Mouse (Mus musculus) frontal cortex, postnatal 10 days (tissue): ENCODE measurements at regions not wholly inside any gene's neighbourhood (a gene's known extent, or its start where the extent isn't known, plus 50 kb on each side); places are given as distances from the start of the nearest gene placed in this dataset.

ENCODE experiments used
- DNase-seq, 2 experiments: peaks; one replicate each; pipeline ENCODE4 v3.0.0; 2022; ENCODE audit warnings: low spot score in 2 of 2, mixed read lengths in 1 of 2

DNA sequence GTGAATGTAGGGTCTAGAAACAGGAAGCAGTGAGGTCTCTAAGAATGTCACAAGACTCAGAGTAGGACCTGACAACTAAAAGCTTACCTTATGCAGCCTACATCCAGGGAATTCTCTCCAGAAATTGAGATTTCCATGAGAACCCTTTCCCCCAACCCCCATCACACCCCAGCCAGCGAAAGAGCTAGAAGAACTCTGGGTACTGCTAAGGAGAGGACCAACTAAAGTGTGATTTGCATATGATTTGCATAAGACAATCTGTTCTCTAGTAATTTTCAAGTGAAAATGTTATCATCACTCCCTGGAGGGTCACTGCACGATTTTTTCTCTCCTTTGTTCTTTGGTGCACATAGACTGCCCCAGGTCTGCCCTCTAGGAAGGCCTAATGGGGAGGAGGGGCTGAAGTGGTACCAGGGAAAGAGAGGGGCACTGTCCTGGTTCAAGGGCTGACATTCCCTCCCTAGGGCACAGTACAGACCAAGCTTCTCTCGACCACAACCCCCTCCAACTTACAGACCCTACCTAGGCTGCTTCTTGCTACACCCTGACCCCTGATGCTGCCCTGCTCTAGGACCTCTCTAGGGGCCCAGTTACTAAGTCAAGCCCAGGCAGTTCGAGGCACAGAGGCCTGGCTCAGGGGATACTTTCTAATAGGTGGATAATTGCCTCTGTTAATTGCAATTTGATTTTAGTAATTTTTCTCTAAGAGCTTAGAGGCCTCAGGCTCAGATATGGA lies 77.4 kb upstream of the Pja1 start:
- DNase-seq, result no peak

DNA sequence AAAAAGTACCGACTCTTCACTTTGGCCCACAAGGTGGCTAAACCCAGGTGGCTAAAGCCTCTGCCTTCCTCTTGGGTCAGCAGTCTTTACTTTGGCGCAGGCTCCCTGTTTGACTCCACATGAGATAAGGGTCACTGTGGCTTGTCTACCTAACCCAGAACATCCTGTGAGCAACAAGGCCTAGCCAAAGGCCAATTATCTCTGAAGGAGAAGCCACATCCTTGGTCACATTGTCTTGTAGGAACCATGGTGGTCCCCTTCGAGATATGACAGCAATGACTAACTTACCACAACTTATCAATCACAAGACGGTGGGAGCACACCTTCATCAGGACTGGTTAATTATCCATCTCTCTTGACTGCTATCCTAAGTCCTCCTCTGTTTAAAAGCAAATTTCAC lies 73.3 kb upstream of the Pja1 start:
- no peak for DNase-seq

DNA sequence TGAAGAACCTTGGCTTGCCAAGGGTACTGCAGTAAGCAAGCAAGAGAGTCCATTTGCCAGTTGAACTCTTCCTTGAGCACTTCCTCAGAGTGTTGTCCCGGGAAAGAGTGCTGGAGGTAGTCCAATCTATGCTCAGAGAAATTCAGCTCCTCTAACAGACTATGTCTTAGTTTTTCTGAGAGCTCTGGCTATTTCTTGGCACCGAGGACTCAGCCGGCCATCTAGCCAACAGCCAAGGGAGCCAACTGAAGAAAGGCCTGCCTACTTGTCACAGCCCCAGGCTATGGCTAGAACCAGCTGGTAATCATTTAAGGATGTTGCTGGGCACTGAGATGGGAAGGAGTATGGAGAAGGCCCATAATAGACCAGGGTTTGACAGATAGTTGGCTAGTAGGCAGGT lies 70.8 kb upstream of the Pja1 start:
- no peak for DNase-seq

DNA sequence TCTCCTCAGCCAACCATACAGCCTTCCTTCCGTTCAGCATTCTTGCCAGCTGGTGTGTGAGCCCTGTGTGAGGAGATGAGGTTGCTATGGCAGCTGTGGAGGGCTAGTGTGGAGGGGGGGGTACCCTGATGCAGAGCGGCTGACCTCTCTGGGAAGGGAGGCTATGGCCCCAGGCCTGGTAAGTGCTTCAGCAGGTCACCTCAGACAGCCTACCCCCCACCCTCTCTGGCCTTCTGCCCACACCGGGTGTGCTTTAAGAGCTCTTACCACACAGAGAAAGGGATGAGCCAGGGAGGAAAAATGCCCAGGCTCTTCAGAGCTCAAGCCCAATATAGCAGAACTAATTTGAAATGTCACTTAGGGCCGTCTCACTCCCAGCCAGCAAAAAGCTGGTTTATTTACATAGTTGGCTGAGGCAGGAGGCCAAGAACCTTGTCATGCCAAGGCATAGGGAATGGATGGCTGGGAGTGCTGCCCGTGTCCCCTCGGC lies 69.1 kb upstream of the Pja1 start:
- DNase-seq, result peak; percentile 18 to 44

DNA sequence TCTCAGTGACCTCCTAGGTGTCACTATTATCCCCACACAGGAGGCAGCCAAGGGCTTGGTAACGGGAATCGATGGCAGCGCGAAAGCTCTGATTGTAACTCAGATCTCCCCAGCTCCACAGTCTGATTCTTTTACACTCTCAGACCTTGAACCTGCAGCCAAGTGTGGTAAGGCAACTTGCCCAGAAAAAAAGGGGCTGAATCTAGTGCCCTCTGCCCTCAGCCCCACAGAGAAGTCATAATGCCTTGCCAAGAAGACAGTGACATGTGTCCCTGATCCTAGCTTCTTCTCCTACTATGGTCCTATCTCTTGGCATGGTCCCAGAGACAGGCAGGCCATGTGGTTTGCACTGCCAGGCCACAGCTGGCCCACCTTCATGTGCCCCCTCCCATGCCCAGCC lies 68.6 kb upstream of the Pja1 start:
- no peak for DNase-seq

DNA sequence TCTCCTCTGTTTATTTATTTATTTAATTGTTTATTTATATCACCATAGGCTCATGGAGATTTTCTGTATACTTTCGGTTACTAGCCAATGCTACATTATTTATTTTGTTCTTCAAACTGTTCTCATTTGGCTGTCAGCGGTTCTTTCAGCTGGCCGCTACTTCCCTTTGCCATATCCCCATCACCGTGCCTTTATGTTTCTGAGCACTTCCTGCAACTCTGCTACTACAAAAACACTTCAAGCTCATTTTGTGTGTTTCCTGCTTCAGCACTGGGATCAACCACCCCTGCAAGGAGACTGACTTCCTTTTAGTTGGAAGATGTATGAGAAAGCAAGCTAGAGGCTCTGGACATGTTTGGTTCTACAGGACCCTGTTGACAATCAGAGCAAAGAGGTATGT lies 66.7 kb upstream of the Pja1 start:
- DNase-seq, result no peak

DNA sequence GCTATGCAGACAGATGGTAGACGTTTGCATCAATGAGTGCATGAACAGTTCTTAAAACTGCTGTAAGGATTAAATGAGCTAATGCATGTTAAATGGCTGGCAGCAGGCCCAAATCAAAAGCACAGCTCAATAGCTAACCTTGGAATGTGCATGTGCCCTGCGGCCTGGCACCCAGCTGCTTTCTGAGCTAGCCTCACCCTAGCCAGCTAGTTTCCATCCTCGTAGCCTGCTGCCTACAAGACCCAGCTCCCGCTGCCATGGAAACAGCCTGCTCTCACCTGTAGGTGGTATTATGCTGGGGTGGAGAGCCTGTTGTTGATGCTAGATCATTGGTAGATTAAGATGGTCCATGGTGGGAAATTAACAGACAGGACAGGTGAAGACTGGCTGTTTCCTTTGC lies 63.8 kb upstream of the Pja1 start:
- DNase-seq, result no peak

DNA sequence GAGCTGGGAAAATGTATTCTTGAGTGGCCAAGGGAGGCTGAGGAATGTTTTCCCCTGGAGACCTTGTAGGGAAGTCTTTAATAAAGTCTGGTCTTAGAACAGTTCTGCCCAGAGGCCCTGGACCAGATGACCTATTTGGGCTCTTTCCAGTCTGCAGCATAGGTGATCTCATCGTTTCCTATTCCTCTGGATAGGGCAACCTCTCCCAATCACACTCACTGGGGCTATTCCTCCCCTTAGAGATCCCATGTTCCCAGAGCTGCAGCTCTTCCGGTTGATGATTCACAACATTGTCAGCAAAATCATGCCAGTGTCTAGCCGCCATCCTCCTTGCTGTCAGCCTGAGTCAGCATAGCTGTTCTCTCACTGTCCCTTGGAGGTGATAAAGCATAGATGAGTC lies 60.1 kb upstream of the Pja1 start:
- DNase-seq, result no peak

DNA sequence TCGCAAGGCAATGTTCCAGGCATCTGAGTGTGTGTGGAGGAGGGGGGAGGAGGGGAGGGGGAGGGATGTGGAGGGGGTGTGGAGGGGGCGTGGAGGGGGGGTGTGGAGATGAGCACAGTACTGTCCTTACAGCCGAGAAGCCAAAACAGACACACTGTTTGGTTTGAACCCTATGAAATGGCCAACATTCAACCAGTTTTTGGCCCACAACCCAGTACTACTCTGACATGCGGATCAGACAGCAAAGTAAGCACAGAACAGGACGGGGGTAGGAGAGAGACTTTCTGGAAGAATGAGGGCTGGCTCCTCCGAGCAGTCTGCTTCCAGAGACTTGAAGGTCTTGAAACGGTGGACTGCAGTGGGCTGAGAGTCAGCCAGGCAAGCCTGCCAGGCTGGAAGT lies 59.4 kb upstream of the Pja1 start:
- DNase-seq, result no peak

DNA sequence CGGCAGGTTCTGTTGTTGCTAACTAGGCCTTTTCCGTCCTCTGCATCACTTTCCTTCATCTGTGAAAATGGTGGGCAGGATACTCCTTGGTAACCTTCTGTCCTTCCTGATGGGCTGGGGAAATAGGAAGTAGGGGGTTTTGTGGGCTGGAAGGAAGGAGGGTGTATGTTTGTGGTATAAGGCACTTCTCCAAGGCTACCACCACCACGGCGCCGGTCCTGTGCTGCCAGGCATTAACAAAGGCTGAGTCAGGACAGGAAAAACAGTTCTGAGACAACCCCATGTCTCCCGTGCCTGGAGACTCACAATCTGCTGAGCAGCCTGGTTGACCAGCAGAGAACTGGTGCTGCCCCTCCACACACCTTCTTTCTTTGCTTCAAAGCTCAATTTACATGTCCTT lies 52.2 kb upstream of the Pja1 start:
- no peak for DNase-seq

DNA sequence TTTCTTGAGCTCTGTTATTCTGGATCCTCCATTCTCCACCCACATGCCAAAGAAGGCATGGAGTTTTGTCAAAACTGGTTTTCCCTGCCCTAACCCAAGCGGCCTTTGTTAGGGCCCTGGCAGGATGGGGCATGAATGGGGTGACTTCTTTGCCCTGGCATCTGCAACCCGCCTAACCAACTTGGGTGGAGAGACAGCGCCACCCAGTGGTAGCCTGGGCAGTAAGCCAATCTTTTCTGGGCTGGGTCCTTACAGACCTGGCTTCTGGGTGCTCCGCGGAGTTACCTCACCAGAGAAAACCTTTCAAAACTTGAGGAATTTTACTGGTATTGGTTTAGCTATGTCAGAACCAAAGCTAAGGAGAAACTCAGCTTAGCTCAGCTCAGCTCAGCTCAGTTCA lies 51.8 kb upstream of the Pja1 start:
- peak in 1 of 2 experiments; percentile 53 for DNase-seq

DNA sequence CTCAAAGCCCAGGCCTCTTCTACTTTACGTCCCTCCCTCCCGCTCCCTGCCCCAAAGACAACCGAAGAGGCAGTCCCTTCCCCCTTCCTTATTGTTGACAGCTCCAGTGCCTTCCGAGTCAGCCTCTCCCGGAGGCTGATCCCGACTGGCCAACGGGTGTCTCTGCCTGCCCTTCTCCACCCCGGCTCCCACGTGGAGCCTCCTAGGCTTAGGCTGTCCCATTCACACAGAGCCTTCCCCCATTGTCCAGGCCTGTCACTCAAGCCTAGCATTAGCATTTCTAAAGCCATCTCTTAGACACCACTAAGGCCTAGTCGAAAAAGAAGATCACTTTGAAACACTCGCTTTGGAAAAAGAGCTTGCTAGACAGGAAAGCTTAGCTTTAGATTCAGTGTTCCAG lies 51.2 kb upstream of the Pja1 start:
- no peak for DNase-seq

DNA sequence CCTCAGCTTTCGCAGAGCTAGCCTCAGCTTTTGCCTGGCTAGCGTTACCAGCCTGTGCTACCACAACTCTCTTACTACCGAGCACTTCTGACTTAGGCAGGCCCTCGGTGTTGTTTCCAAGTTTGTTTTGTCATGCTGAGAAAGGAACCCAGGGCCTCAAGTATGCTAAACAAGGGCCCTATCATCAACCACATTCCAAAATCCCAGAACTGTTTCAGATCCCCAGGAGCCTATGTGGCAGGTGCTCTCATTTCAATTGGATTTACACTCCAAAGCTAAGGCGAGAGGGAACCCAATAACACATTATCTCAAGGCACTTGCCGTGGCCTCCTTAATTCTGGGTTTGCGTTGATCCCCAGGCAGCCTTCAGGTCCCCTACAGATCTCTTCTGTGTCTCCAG lies 50.8 kb upstream of the Pja1 start:
- DNase-seq, result no peak
